Mouse (Mus musculus): ENCODE measurements at regions not wholly inside any gene's neighbourhood (a gene's known extent, or its start where the extent isn't known, plus 50 kb on each side); places are given as distances from the start of the nearest gene placed in this dataset.

DNA sequence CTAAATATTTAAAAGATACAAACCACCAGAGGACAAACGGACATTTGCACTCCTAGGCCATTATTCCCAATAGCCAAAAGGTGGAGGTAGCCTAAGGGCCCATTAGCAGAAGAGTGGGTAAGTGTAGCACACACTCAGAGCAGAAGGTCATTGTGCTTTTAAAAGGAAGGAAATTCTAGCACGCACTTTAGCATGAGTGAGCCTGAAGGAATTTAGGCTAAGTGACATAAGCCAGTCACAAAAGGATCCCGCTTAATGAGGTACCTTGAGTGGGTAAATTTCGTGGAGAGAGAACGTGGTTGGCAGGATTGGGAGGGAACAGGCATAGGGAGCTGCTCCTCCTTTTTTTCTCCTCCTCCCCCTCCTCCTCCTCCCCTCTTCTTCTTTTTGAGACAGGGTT, 70.4 kb upstream of the Cd28 start:
- Histone ChIP-seq H3K9me3 (ENCODE audit: low read length) (no peaks in the 10 kb centered on the region), H3K9ac (no peak overlapping the region), H3K27ac (ENCODE audit: low read depth, low read length) (peak overlapping the region; percentile 57; the same call in 1 of the 2 replicates), H3K27me3 (ENCODE audit: insufficient read depth, low read length) (no peaks in the 10 kb centered on the region), H3K4me2 (ENCODE audit: low read depth) (no peak overlapping the region), H3K36me3 (ENCODE audit: insufficient read depth) (no peaks in the 10 kb centered on the region), H3K4me3 (ENCODE audit: low read depth, low read length) (no peak overlapping the region), H3K4me1 (ENCODE audit: insufficient read depth) (peaks cover 5% of the 10 kb centered on the region)
- ATAC-seq: no peak
- DNase-seq: no peak
- no peak for TF ChIP-seq CTCF (IDR thresholded peaks at IDR 0.05; ENCODE audit: low read depth)
- 21% methylated on average over 5 of the region's 5 CpGs for WGBS

GRCm38 (mm10) chr1:60645176-60645575, 71.4 kb upstream of the Cd28 start:
- no peak for TF ChIP-seq CTCF (IDR thresholded peaks at IDR 0.05; ENCODE audit: low read depth)
- peak; percentile 29 for DNase-seq
- no peak overlapping the region; the same call in 1 of the 2 replicates for H3K27ac ChIP-seq (ENCODE audit: low read depth, low read length)
- H3K9me3 ChIP-seq (ENCODE audit: low read length): no peaks in the 10 kb centered on the region
- H3K27me3 ChIP-seq (ENCODE audit: insufficient read depth, low read length): no peaks in the 10 kb centered on the region
- peaks cover 5% of the 10 kb centered on the region for H3K4me1 ChIP-seq (ENCODE audit: insufficient read depth)
- H3K9ac ChIP-seq: no peak overlapping the region
- WGBS: 24% methylated on average over 1 of the region's 1 CpGs
- no peak overlapping the region for H3K4me3 ChIP-seq (ENCODE audit: low read depth, low read length)
- ATAC-seq: peak; percentile 86; the same call in 1 of the 2 replicates
- H3K36me3 ChIP-seq (ENCODE audit: insufficient read depth): no peaks in the 10 kb centered on the region
- no peak overlapping the region for H3K4me2 ChIP-seq (ENCODE audit: low read depth)

- Histone ChIP-seq H3K9me3 (ENCODE audit: low read length) (no peaks in the 10 kb centered on the region), H3K36me3 (ENCODE audit: insufficient read depth) (no peaks in the 10 kb centered on the region), H3K4me3 (ENCODE audit: low read depth, low read length) (no peak overlapping the region), H3K9ac (no peak overlapping the region), H3K27ac (ENCODE audit: low read depth, low read length) (no peak overlapping the region), H3K4me1 (ENCODE audit: insufficient read depth) (peaks cover 5% of the 10 kb centered on the region), H3K4me2 (ENCODE audit: low read depth) (no peak overlapping the region), H3K27me3 (ENCODE audit: insufficient read depth, low read length) (no peaks in the 10 kb centered on the region)
- WGBS: 76% methylated on average over 3 of the region's 3 CpGs
- no peak for TF ChIP-seq CTCF (IDR thresholded peaks at IDR 0.05; ENCODE audit: low read depth)
- DNase-seq (no peak), ATAC-seq (no peak)
These were observed 73.8 kb upstream of the Cd28 start for GRCm38 (mm10) chr1:60642761-60643160.

- WGBS: 45% methylated on average over 2 of the region's 2 CpGs
- Histone ChIP-seq H3K9me3 (ENCODE audit: low read length) (no peaks in the 10 kb centered on the region), H3K4me3 (ENCODE audit: low read depth, low read length) (no peak overlapping the region), H3K4me2 (ENCODE audit: low read depth) (no peak overlapping the region), H3K27me3 (ENCODE audit: insufficient read depth, low read length) (no peaks in the 10 kb centered on the region), H3K27ac (ENCODE audit: low read depth, low read length) (no peak overlapping the region), H3K36me3 (ENCODE audit: insufficient read depth) (no peaks in the 10 kb centered on the region), H3K9ac (no peak overlapping the region), H3K4me1 (ENCODE audit: insufficient read depth) (peaks cover 5% of the 10 kb centered on the region)
- no peak for TF ChIP-seq CTCF (IDR thresholded peaks at IDR 0.05; ENCODE audit: low read depth)
- no peak for DNase-seq
- ATAC-seq: no peak
These were observed 74.4 kb upstream of the Cd28 start for GRCm38 (mm10) chr1:60642175-60642574.

DNA sequence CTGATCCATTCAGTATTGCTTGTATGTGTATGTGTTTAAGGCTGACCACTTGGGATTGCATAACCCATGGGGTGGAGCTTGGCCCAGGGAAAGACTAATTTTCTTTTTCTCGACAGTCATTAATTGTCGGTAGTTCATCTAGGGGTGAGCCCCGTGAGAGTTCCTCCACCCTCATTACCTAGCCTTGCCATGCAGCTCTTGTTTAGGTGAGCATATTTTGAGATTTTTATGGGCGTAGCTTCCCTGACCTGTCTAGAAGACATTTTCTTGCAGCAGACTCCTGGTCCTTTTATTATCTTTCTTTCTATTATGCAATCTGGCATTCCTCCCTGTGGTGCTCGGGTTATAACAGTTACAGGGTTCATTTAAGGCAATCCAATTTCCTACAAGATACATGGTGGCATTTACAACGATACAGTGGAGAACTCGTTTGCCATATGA, 74.4 kb upstream of the Raph1 start:
- no peaks in the 10 kb centered on the region for H3K36me3 ChIP-seq (ENCODE audit: insufficient read depth)
- no peaks in the 10 kb centered on the region for H3K9me3 ChIP-seq (ENCODE audit: low read length)
- ATAC-seq (no peak), DNase-seq (no peak)
- no peak overlapping the region for H3K9ac ChIP-seq
- H3K4me3 ChIP-seq (ENCODE audit: low read depth, low read length): no peak overlapping the region
- H3K4me1 ChIP-seq (ENCODE audit: insufficient read depth): peaks cover 5% of the 10 kb centered on the region
- H3K4me2 ChIP-seq (ENCODE audit: low read depth): no peak overlapping the region
- H3K27ac ChIP-seq (ENCODE audit: low read depth, low read length): no peak overlapping the region
- no peak for TF ChIP-seq CTCF (IDR thresholded peaks at IDR 0.05; ENCODE audit: low read depth)
- no peaks in the 10 kb centered on the region for H3K27me3 ChIP-seq (ENCODE audit: insufficient read depth, low read length)
- WGBS: 50% methylated on average over 7 of the region's 7 CpGs

DNA sequence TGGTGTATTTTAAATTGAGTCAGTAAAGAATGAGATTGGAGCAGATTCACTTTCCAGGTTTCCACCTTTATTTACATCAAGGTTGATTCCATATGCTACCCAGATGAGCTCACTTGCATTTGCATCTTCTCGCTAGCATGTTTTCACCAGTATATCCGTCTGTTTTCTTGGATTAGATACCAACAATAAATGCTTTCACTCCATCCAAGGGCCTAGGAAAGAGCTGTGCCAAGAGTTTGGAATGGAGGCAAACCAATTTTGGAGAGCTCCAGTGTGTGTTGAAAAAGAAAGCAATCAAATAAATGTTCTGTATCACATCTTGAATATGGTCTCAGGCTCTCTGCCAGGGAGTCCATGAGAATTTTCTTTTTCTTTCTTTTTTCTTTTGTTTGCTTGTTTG, 72.6 kb upstream of the Raph1 start:
- Histone ChIP-seq H3K27ac (ENCODE audit: low read depth, low read length) (no peak overlapping the region), H3K9me3 (ENCODE audit: low read length) (no peaks in the 10 kb centered on the region), H3K4me3 (ENCODE audit: low read depth, low read length) (no peak overlapping the region), H3K4me1 (ENCODE audit: insufficient read depth) (peaks cover 5% of the 10 kb centered on the region), H3K36me3 (ENCODE audit: insufficient read depth) (no peaks in the 10 kb centered on the region), H3K4me2 (ENCODE audit: low read depth) (no peak overlapping the region), H3K27me3 (ENCODE audit: insufficient read depth, low read length) (no peaks in the 10 kb centered on the region), H3K9ac (no peak overlapping the region)
- no peak for ATAC-seq
- no peak for TF ChIP-seq CTCF (IDR thresholded peaks at IDR 0.05; ENCODE audit: low read depth)
- WGBS: 35% methylated on average over 2 of the region's 2 CpGs
- DNase-seq: peak; percentile 42

- Histone ChIP-seq H3K4me2 (ENCODE audit: low read depth) (no peak overlapping the region), H3K36me3 (ENCODE audit: insufficient read depth) (no peaks in the 10 kb centered on the region), H3K27ac (ENCODE audit: low read depth, low read length) (no peak overlapping the region), H3K4me1 (ENCODE audit: insufficient read depth) (peaks cover 5% of the 10 kb centered on the region), H3K9ac (no peak overlapping the region), H3K4me3 (ENCODE audit: low read depth, low read length) (no peak overlapping the region), H3K27me3 (ENCODE audit: insufficient read depth, low read length) (no peaks in the 10 kb centered on the region), H3K9me3 (ENCODE audit: low read length) (no peaks in the 10 kb centered on the region)
- no peak for TF ChIP-seq CTCF (IDR thresholded peaks at IDR 0.05; ENCODE audit: low read depth)
- 49% methylated on average over 2 of the region's 2 CpGs for WGBS
- no peak for DNase-seq
- no peak for ATAC-seq
These were observed 72.2 kb upstream of the Raph1 start for GRCm38 (mm10) chr1:60639059-60639458.

Data from forebrain, postnatal 0 days (tissue).